Mouse (Mus musculus): ENCODE data around the gene Prr5l.

Prr5l gene

GRCm38 (mm10) chr2:101884286-101884685 is 1.5 kb upstream of the Prr5l start:
- in situ Hi-C loops (cut with MboI; ENCODE audit: low sequenced_read_pairs): no loop called here

- in situ Hi-C loops (cut with MboI; ENCODE audit: low sequenced_read_pairs): no loop called here
These were observed 1.2 kb downstream of the Prr5l start for GRCm38 (mm10) chr2:101881471-101882162.

- in situ Hi-C loops (cut with MboI; ENCODE audit: low sequenced_read_pairs): loop anchor here (10.0 kb wide), 1 partner anchor 176 kb away; no protein-coding TSS in a partner anchor
These were observed 11.6 kb downstream of the Prr5l start for GRCm38 (mm10) chr2:101871179-101871578.

GRCm38 (mm10) chr2:101868683-101869082 is 14.1 kb downstream of the Prr5l start:
- in situ Hi-C loops (cut with MboI; ENCODE audit: low sequenced_read_pairs): no loop called here

- in situ Hi-C loops (cut with MboI; ENCODE audit: low sequenced_read_pairs): no loop called here
These were observed 20.4 kb downstream of the Prr5l start for GRCm38 (mm10) chr2:101862219-101863123.

GRCm38 (mm10) chr2:101860920-101861485 is 21.8 kb downstream of the Prr5l start:
- in situ Hi-C loops (cut with MboI; ENCODE audit: low sequenced_read_pairs): no loop called here

GRCm38 (mm10) chr2:101856174-101856573 is 26.7 kb downstream of the Prr5l start:
- in situ Hi-C loops (cut with MboI; ENCODE audit: low sequenced_read_pairs): no loop called here

- in situ Hi-C loops (cut with MboI; ENCODE audit: low sequenced_read_pairs): no loop called here
These were observed 28.0 kb downstream of the Prr5l start for GRCm38 (mm10) chr2:101854792-101855191.

GRCm38 (mm10) chr2:101842756-101843155 is 40.1 kb downstream of the Prr5l start:
- in situ Hi-C loops (cut with MboI; ENCODE audit: low sequenced_read_pairs): no loop called here

GRCm38 (mm10) chr2:101834816-101835523 is 47.9 kb downstream of the Prr5l start:
- in situ Hi-C loops (cut with MboI; ENCODE audit: low sequenced_read_pairs): no loop called here

- in situ Hi-C loops (cut with MboI; ENCODE audit: low sequenced_read_pairs): no loop called here
These were observed 50.5 kb downstream of the Prr5l start for GRCm38 (mm10) chr2:101832361-101832760.

GRCm38 (mm10) chr2:101831851-101832250 is 51.0 kb downstream of the Prr5l start:
- in situ Hi-C loops (cut with MboI; ENCODE audit: low sequenced_read_pairs): no loop called here

GRCm38 (mm10) chr2:101830186-101830915 is 52.5 kb downstream of the Prr5l start:
- in situ Hi-C loops (cut with MboI; ENCODE audit: low sequenced_read_pairs): no loop called here

- in situ Hi-C loops (cut with MboI; ENCODE audit: low sequenced_read_pairs): no loop called here
These were observed 53.8 kb downstream of the Prr5l start for GRCm38 (mm10) chr2:101829013-101829412.

GRCm38 (mm10) chr2:101828057-101828643 is 54.7 kb downstream of the Prr5l start:
- in situ Hi-C loops (cut with MboI; ENCODE audit: low sequenced_read_pairs): no loop called here

- in situ Hi-C loops (cut with MboI; ENCODE audit: low sequenced_read_pairs): no loop called here
These were observed 55.2 kb downstream of the Prr5l start for GRCm38 (mm10) chr2:101827626-101828025.

GRCm38 (mm10) chr2:101826950-101827600 is 55.8 kb downstream of the Prr5l start:
- in situ Hi-C loops (cut with MboI; ENCODE audit: low sequenced_read_pairs): no loop called here

GRCm38 (mm10) chr2:101826186-101826707 is 56.6 kb downstream of the Prr5l start:
- in situ Hi-C loops (cut with MboI; ENCODE audit: low sequenced_read_pairs): no loop called here

All from CH12F3 (cell line).